Mouse (Mus musculus): ENCODE measurements around the gene Rgs19. TPM values are rescaled to one million over a fixed set of nuclear protein-coding genes. Genes with fewer than 3 reads are reported as not detected.

Rgs19 gene
- polyA plus RNA-seq, 1 experiment from 2014 or later = 57.7 TPM

DNA sequence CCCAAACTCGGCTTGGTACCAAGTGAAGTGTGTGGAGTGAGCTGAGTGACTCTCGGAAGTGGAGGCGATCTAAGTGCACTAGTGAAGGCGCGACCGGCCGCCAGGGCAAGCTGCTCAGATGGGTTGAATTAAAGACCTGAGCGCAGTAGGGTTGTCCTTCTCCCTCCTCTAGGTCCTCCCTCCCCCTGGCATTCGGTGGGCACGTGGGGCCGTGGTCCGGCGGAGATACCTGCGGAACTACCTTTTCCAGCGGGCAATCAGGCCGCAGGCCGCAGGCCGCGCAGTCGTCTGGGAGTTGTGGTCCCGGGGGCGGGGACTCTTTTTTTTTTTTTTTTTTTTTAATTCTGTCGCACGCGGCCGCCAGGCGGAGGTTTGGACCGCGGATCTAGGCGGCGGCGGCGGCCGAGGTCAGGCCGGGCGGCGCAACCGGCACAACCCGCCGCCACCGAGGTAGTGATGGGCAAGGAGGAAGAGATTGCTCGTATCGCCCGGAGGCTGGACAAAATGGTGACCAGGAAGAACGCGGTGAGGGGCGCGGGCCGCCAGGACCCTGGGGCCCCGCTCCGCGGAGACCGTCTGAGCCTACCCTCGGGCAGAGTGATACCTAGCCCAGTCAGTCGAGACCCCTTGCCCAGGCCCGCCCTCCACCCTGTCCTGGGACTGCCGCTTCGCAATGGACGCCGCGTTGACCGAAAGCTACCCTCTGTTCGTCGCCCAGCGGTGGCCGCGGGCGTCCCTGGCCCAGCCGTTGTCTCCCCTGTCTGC lies 13.6 kb downstream of the Rgs19 start, which contains the start of gene Tcea2:
Gene Tcea2 (plus strand): TSS at position 360 of the 765 bp plus-strand sequence.
- peak; percentile 28 for ATAC-seq (replicated peaks; ENCODE audit: insufficient number of reproducible peaks, low FRiP score, low TSS enrichment)
- Histone ChIP-seq H3K9me3 (replicated peaks; ENCODE audit: control insufficient read depth, low read length) (no peaks in the 10 kb centered on the region), H3K4me2 (peak within 1 kb of the TSS; percentile 97), H3K9ac (ENCODE audit: low read depth, low read length) (peak within 1 kb of the TSS; percentile 89), H3K36me3 (ENCODE audit: control insufficient read depth, insufficient read depth, low read length) (no peaks in the 10 kb centered on the region), H3K27ac (ENCODE audit: low read depth, low read length) (peak within 1 kb of the TSS; percentile 70), H3K4me1 (ENCODE audit: control insufficient read depth, insufficient read depth, low read length) (peaks cover 9% of the 10 kb centered on the region), H3K4me3 (ENCODE audit: low read depth, low read length) (peak within 1 kb of the TSS; percentile 70), H3K27me3 (ENCODE audit: control insufficient read depth, insufficient read depth, low read length) (no peaks in the 10 kb centered on the region)
- under 1% methylated on average over 69 of the region's 69 CpGs for WGBS (ENCODE audit: insufficient replicate concordance)

DNA sequence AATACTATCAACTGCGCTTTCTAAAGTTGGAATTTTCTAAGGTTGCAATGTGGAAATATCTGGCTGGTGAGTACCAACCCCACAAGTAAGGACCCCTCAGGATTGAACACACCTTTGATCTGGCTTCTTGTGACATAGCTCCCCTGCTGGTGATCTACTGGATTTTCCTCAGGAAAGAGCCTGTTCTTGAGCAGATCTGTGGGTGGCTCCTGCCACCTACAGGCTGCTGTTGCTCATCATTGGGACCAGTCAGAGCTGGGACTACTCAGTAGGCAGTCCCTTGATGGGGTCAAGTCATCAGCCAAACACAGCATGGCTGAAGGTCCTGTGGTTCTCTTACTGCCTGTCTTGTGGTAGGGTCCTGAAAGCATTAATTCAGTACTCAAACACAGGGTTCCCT lies 15.0 kb downstream of the Rgs19 start:
- peak; percentile 69 for ATAC-seq (replicated peaks; ENCODE audit: insufficient number of reproducible peaks, low FRiP score, low TSS enrichment)
- peaks cover 7% of the 10 kb centered on the region for H3K27me3 ChIP-seq (ENCODE audit: control insufficient read depth, insufficient read depth, low read length)
- H3K4me1 ChIP-seq (ENCODE audit: control insufficient read depth, insufficient read depth, low read length) = peaks cover 9% of the 10 kb centered on the region
- H3K9ac ChIP-seq (ENCODE audit: low read depth, low read length) = no peak overlapping the region
- 24% methylated on average over 1 of the region's 1 CpGs for WGBS (ENCODE audit: insufficient replicate concordance)
- H3K9me3 ChIP-seq (replicated peaks; ENCODE audit: control insufficient read depth, low read length) = no peaks in the 10 kb centered on the region
- H3K4me2 ChIP-seq = no peak overlapping the region
- no peak overlapping the region for H3K27ac ChIP-seq (ENCODE audit: low read depth, low read length)
- no peaks in the 10 kb centered on the region for H3K36me3 ChIP-seq (ENCODE audit: control insufficient read depth, insufficient read depth, low read length)
- H3K4me3 ChIP-seq (ENCODE audit: low read depth, low read length) = no peak overlapping the region

DNA sequence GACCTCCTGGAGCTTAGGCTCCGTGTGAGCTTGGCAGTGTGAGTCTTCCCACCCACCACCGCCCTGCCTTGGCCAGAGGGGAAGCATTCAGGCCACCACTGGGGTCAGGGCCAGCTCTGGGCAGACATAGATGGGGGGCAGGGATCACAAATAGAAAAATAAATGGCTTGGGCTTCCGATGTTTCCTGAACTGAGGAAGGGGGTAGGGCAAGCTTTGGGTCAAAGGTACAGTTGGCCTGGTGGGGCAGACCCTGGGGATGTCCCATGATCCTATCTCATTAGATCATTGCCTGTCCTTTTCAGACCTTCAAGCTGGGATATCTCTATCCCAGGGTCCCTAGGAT lies 16.1 kb downstream of the Rgs19 start:
- 26% methylated on average over 3 of the region's 3 CpGs for WGBS (ENCODE audit: insufficient replicate concordance)
- Histone ChIP-seq H3K9ac (ENCODE audit: low read depth, low read length) (no peak overlapping the region), H3K27me3 (ENCODE audit: control insufficient read depth, insufficient read depth, low read length) (peaks cover 16% of the 10 kb centered on the region), H3K4me3 (ENCODE audit: low read depth, low read length) (no peak overlapping the region), H3K4me2 (no peak overlapping the region), H3K4me1 (ENCODE audit: control insufficient read depth, insufficient read depth, low read length) (peaks cover 9% of the 10 kb centered on the region), H3K27ac (ENCODE audit: low read depth, low read length) (no peak overlapping the region), H3K36me3 (ENCODE audit: control insufficient read depth, insufficient read depth, low read length) (no peaks in the 10 kb centered on the region), H3K9me3 (replicated peaks; ENCODE audit: control insufficient read depth, low read length) (no peaks in the 10 kb centered on the region)
- ATAC-seq (replicated peaks; ENCODE audit: insufficient number of reproducible peaks, low FRiP score, low TSS enrichment) = no peak

DNA sequence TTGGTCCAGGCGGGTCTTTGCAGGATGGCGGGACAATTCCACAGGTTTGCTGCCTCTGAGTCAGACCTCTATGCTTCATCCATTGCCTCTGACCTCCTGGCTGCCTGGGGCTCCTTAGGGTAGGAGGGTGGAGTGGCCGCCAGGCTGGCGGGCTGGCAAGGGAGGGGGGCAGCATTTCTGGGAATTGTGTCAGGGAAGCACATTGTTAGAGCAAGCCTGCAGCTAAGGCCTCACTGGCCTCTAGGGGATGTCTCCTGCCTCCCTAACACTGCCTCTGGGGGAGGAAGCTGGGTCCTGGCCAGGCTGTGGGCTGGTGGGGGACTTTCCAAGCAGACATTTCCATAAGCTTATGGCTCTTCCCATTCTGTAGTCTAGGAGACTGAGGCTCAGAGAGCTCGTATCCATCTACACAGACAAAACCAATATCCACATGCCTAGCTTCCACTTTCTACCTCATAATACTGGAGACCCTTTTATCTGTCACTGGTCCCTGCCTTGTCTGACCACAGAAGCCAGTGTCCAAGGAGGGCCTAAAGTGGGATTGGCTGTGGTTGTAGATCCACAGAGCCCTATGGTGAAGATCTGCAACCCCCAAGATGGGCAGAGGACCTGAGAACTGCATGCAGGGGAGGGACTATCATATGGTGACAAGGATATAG lies 16.6 kb downstream of the Rgs19 start:
- WGBS (ENCODE audit: insufficient replicate concordance) = 54% methylated on average over 5 of the region's 5 CpGs
- Histone ChIP-seq H3K4me1 (ENCODE audit: control insufficient read depth, insufficient read depth, low read length) (peaks cover 9% of the 10 kb centered on the region), H3K4me2 (no peak overlapping the region)

DNA sequence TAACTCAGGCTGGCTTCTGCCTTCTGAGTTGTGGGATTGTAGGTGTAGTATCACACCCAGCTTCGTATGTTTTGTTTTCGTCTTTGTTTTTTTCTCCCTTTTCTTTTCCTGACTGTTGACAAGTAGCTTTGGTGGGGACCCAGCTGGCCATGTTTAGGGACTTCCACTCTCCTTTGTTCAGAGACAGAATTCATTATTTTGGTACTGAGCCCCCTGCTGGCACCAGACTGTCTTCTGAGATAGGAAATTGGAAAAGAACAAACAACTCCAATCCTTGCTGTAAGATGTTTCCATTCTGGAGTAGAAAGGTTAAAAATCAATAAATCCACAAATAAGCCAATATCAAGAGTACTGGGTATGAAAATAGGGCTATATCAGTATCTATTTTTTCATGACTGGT lies 17.4 kb downstream of the Rgs19 start:
- Histone ChIP-seq H3K27me3 (ENCODE audit: control insufficient read depth, insufficient read depth, low read length) (peaks cover 29% of the 10 kb centered on the region), H3K9ac (ENCODE audit: low read depth, low read length) (no peak overlapping the region), H3K9me3 (replicated peaks; ENCODE audit: control insufficient read depth, low read length) (no peaks in the 10 kb centered on the region), H3K4me1 (ENCODE audit: control insufficient read depth, insufficient read depth, low read length) (peaks cover 9% of the 10 kb centered on the region), H3K4me2 (no peak overlapping the region), H3K27ac (ENCODE audit: low read depth, low read length) (peak overlapping the region; percentile 50; the same call in 1 of the 2 replicates), H3K4me3 (ENCODE audit: low read depth, low read length) (no peak overlapping the region), H3K36me3 (ENCODE audit: control insufficient read depth, insufficient read depth, low read length) (no peaks in the 10 kb centered on the region)
- ATAC-seq (replicated peaks; ENCODE audit: insufficient number of reproducible peaks, low FRiP score, low TSS enrichment) = no peak
- 41% methylated on average over 2 of the region's 2 CpGs for WGBS (ENCODE audit: insufficient replicate concordance)

More for the DNA sequence above, 16.6 kb downstream of the Rgs19 start:
- Histone ChIP-seq H3K27ac (ENCODE audit: low read depth, low read length) (0 out of 2 replicates have a peak overlapping the region, but pooled peaks have one; percentile 12), H3K36me3 (ENCODE audit: control insufficient read depth, insufficient read depth, low read length) (no peaks in the 10 kb centered on the region), H3K4me3 (ENCODE audit: low read depth, low read length) (no peak overlapping the region), H3K27me3 (ENCODE audit: control insufficient read depth, insufficient read depth, low read length) (peaks cover 21% of the 10 kb centered on the region), H3K9me3 (replicated peaks; ENCODE audit: control insufficient read depth, low read length) (no peaks in the 10 kb centered on the region), H3K9ac (ENCODE audit: low read depth, low read length) (no peak overlapping the region)
- ATAC-seq (replicated peaks; ENCODE audit: insufficient number of reproducible peaks, low FRiP score, low TSS enrichment) = no peak

DNA sequence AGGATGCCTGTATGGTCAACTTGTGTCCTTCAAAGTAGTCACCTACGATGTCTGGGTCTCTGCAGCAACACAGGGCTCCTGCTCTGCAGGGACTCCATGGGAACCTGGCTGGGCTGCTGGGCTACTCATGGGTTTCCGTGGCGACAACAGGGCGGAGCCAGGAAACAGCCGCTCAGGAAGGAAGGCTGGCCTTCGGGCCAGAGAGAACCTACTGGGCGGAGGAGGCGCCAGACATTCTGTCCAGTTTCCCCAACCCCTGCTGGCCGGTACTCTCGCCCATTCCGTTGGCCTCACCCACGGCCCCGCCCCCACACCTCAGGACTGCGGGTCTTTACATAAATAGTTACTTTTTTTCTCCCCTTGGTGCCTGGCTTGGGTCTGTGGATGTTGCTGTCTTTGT lies 18.3 kb downstream of the Rgs19 start:
- H3K4me3 ChIP-seq (ENCODE audit: low read depth, low read length) = no peak overlapping the region; the same call in 1 of the 2 replicates
- WGBS (ENCODE audit: insufficient replicate concordance) = under 1% methylated on average over 14 of the region's 14 CpGs
- ATAC-seq (replicated peaks; ENCODE audit: insufficient number of reproducible peaks, low FRiP score, low TSS enrichment) = 0 out of 2 replicates have a peak, but pooled peaks have one; percentile 8
- H3K27ac ChIP-seq (ENCODE audit: low read depth, low read length) = 0 out of 2 replicates have a peak overlapping the region, but pooled peaks have one; percentile 22
- H3K9ac ChIP-seq (ENCODE audit: low read depth, low read length) = peak overlapping the region; percentile 54
- no peaks in the 10 kb centered on the region for H3K36me3 ChIP-seq (ENCODE audit: control insufficient read depth, insufficient read depth, low read length)
- H3K4me2 ChIP-seq = peak overlapping the region; percentile 61
- H3K9me3 ChIP-seq (replicated peaks; ENCODE audit: control insufficient read depth, low read length) = no peaks in the 10 kb centered on the region
- peaks cover 9% of the 10 kb centered on the region for H3K4me1 ChIP-seq (ENCODE audit: control insufficient read depth, insufficient read depth, low read length)
- H3K27me3 ChIP-seq (ENCODE audit: control insufficient read depth, insufficient read depth, low read length) = peaks cover 39% of the 10 kb centered on the region

DNA sequence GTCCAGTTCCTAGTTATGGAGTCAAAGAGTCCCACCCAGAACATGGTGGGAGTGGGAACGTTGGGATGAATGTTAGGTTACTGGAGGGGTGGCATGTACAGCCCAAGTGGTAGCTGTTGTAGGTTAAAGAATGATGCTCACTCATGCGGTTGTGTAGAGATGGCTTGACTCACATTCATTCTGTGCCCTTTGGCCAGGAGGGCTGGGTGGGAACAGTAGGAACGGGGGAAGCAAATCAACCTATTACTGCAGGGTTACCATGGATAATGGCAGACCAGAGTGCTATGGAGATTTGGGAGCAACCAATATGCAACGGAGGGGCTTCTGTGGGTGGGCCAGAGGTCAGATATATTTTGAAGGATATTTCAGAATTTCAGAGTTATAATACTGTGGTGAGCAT lies 18.8 kb downstream of the Rgs19 start:
- WGBS (ENCODE audit: insufficient replicate concordance) = 76% methylated on average over 4 of the region's 4 CpGs
- peaks cover 44% of the 10 kb centered on the region for H3K27me3 ChIP-seq (ENCODE audit: control insufficient read depth, insufficient read depth, low read length)

DNA sequence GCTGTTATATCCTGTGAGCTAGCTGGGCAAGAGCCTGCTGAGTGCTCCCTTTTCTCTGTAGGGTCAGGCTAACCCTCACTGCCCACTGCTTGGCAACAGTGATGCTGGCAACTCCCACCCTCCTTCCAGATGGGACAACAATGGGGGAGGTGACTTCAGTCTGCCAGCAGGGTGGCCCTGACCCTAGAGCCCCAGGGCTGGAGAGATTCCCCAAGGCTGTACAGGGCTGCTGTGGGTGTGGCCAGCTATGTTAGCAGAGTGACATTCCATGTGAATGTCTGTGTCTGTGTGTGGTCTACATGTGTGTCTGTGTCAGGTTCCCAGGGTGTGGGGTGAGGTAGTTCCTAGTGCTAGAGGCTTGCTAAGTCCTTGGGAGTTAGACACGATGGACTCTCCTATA lies 20.3 kb downstream of the Rgs19 start:
- Histone ChIP-seq H3K27me3 (ENCODE audit: control insufficient read depth, insufficient read depth, low read length) (peaks cover 58% of the 10 kb centered on the region), H3K36me3 (ENCODE audit: control insufficient read depth, insufficient read depth, low read length) (no peaks in the 10 kb centered on the region), H3K27ac (ENCODE audit: low read depth, low read length) (no peak overlapping the region), H3K4me1 (ENCODE audit: control insufficient read depth, insufficient read depth, low read length) (peaks cover 14% of the 10 kb centered on the region), H3K9me3 (replicated peaks; ENCODE audit: control insufficient read depth, low read length) (no peaks in the 10 kb centered on the region), H3K4me2 (no peak overlapping the region), H3K4me3 (ENCODE audit: low read depth, low read length) (no peak overlapping the region), H3K9ac (ENCODE audit: low read depth, low read length) (no peak overlapping the region)
- no peak for ATAC-seq (replicated peaks; ENCODE audit: insufficient number of reproducible peaks, low FRiP score, low TSS enrichment)
- WGBS (ENCODE audit: insufficient replicate concordance) = 65% methylated on average over 1 of the region's 1 CpGs

More for the DNA sequence above, 18.8 kb downstream of the Rgs19 start:
- Histone ChIP-seq H3K27ac (ENCODE audit: low read depth, low read length) (0 out of 2 replicates have a peak overlapping the region, but pooled peaks have one; percentile 22), H3K36me3 (ENCODE audit: control insufficient read depth, insufficient read depth, low read length) (no peaks in the 10 kb centered on the region), H3K4me3 (ENCODE audit: low read depth, low read length) (no peak overlapping the region), H3K9ac (ENCODE audit: low read depth, low read length) (no peak overlapping the region), H3K4me1 (ENCODE audit: control insufficient read depth, insufficient read depth, low read length) (peaks cover 14% of the 10 kb centered on the region), H3K4me2 (peak overlapping the region; percentile 61), H3K9me3 (replicated peaks; ENCODE audit: control insufficient read depth, low read length) (no peaks in the 10 kb centered on the region)
- ATAC-seq (replicated peaks; ENCODE audit: insufficient number of reproducible peaks, low FRiP score, low TSS enrichment) = no peak
